ENCODE assay signal across 8 mouse cellular contexts in genomic region chr12:5087787-5088519, GRCm38 (mm10).
DNase-seq lines count a peak whose midpoint lies in the region; ATAC-seq lines count a peak whose summit lies in the region.

No protein-coding gene starts in this region.

- H3K4me3 ChIP-seq in embryonic facial prominence, embryonic 14.5 days (ENCODE audit: low read depth, low read length) = no peak overlapping the region
- no peak overlapping the region for H3K4me3 ChIP-seq in hindbrain, embryonic 13.5 days
- H3K4me3 ChIP-seq in neural tube, embryonic 14.5 days (ENCODE audit: low read depth, low read length) = no peak overlapping the region

- ATAC-seq in embryonic facial prominence, embryonic 14.5 days (ENCODE audit: low read depth) = no peak; the same call in 1 of the 2 replicates
- ATAC-seq in hindbrain, embryonic 13.5 days (ENCODE audit: low FRiP score) = peak; percentile 77
- peak; percentile 83 for ATAC-seq in neural tube, embryonic 14.5 days (ENCODE audit: low read depth)
- no peak for ATAC-seq in activated CD4-positive, CD25-positive, alpha-beta regulatory T cell, adult 4 months

- no peaks in the 10 kb centered on the region for H3K27me3 ChIP-seq in embryonic facial prominence, embryonic 14.5 days (replicated peaks; ENCODE audit: control insufficient read depth, insufficient read depth, low read length)
- H3K27me3 ChIP-seq in hindbrain, embryonic 13.5 days = no peaks in the 10 kb centered on the region
- H3K27me3 ChIP-seq in neural tube, embryonic 14.5 days (ENCODE audit: control insufficient read depth, insufficient read depth, low read length) = no peaks in the 10 kb centered on the region

- no peak overlapping the region for H3K9ac ChIP-seq in embryonic facial prominence, embryonic 14.5 days (ENCODE audit: low read depth, low read length)
- no peak overlapping the region for H3K9ac ChIP-seq in hindbrain, embryonic 13.5 days
- H3K9ac ChIP-seq in neural tube, embryonic 14.5 days (replicated peaks; ENCODE audit: low read depth, low read length) = no peak overlapping the region

- WGBS in embryonic facial prominence, embryonic 14.5 days = 30% methylated on average over 10 of the region's 10 CpGs
- 25% methylated on average over 10 of the region's 10 CpGs for WGBS in hindbrain, embryonic 13.5 days
- 19% methylated on average over 10 of the region's 10 CpGs for WGBS in neural tube, embryonic 14.5 days

- DNase-seq in ovary, postnatal 14 days (ENCODE audit: low spot score) = peak; percentile 9
- DNase-seq in ovary, postnatal 36 days (ENCODE audit: low spot score) = no peak
- DNase-seq in embryonic facial prominence, embryonic 14.5 days (ENCODE audit: low spot score) = peak; percentile 89
- peak; percentile 64 to 67 for DNase-seq in layer of hippocampus, postnatal 10 days (ENCODE audit: low spot score in 2 of 2)
- no peak for DNase-seq in T-cell, adult 2 months (ENCODE audit: low spot score)

- H3K9me3 ChIP-seq in embryonic facial prominence, embryonic 14.5 days (ENCODE audit: control insufficient read depth, low read length) = no peaks in the 10 kb centered on the region
- no peaks in the 10 kb centered on the region for H3K9me3 ChIP-seq in hindbrain, embryonic 13.5 days
- no peaks in the 10 kb centered on the region for H3K9me3 ChIP-seq in neural tube, embryonic 14.5 days (ENCODE audit: control insufficient read depth, low read length)

- peaks cover 28% of the 10 kb centered on the region for H3K36me3 ChIP-seq in embryonic facial prominence, embryonic 14.5 days (ENCODE audit: control insufficient read depth, insufficient read depth, low read length)
- H3K36me3 ChIP-seq in hindbrain, embryonic 13.5 days = peaks cover 60% of the 10 kb centered on the region
- H3K36me3 ChIP-seq in neural tube, embryonic 14.5 days (ENCODE audit: control insufficient read depth, insufficient read depth, low read length) = peaks cover 18% of the 10 kb centered on the region; the same call in 1 of the 2 replicates

- H3K27ac ChIP-seq in embryonic facial prominence, embryonic 14.5 days (replicated peaks; ENCODE audit: low read depth, low read length) = 0 out of 2 replicates have a peak overlapping the region, but pooled peaks have one; percentile 2
- peak overlapping the region; percentile 84 for H3K27ac ChIP-seq in hindbrain, embryonic 13.5 days
- peak overlapping the region; percentile 64 for H3K27ac ChIP-seq in neural tube, embryonic 14.5 days (ENCODE audit: low read depth, low read length)

- H3K4me1 ChIP-seq in embryonic facial prominence, embryonic 14.5 days (ENCODE audit: control insufficient read depth, insufficient read depth, low read length) = peaks cover 10% of the 10 kb centered on the region; the same call in 1 of the 2 replicates
- H3K4me1 ChIP-seq in hindbrain, embryonic 13.5 days (replicated peaks) = peaks cover 33% of the 10 kb centered on the region
- peaks cover 15% of the 10 kb centered on the region for H3K4me1 ChIP-seq in neural tube, embryonic 14.5 days (ENCODE audit: control insufficient read depth, insufficient read depth, low read length)

- no peak overlapping the region for H3K4me2 ChIP-seq in embryonic facial prominence, embryonic 14.5 days (ENCODE audit: low read depth, low read length)
- no peak overlapping the region for H3K4me2 ChIP-seq in hindbrain, embryonic 13.5 days
- no peak overlapping the region for H3K4me2 ChIP-seq in neural tube, embryonic 14.5 days (ENCODE audit: low read depth, low read length)

Comparison
In these comparisons a context has a peak if more than half of its experiments do, and no peak if none do; other contexts are left out.
1. DNase-seq: peak in ovary, postnatal 14 days (single experiment), embryonic facial prominence, embryonic 14.5 days (single experiment) and layer of hippocampus, postnatal 10 days (2 of 2); none in ovary, postnatal 36 days (single experiment) and T-cell, adult 2 months (single experiment).
2. ATAC-seq: peak in hindbrain, embryonic 13.5 days (single experiment) and neural tube, embryonic 14.5 days (single experiment); none in embryonic facial prominence, embryonic 14.5 days (single experiment) and activated CD4-positive, CD25-positive, alpha-beta regulatory T cell, adult 4 months (single experiment).
3. H3K27ac ChIP-seq: peak in every context shown above with its lines; median percentile 84 in hindbrain, embryonic 13.5 days; 64 in neural tube, embryonic 14.5 days; 2 in embryonic facial prominence, embryonic 14.5 days.